Mouse (Mus musculus) small intestine, adult 2 months (tissue): ENCODE measurements around the gene Nppc.

ENCODE experiments used
- CTCF ChIP-seq: fragments of 200-500 bp; IDR thresholded peaks from 2 replicates; pipeline ENCODE4 v1.5.1; 2012; ENCODE audit warnings: low read depth, mild to moderate bottlenecking, control low read depth, inconsistent platforms, low read length, moderate library complexity, mixed read lengths; ENCODE audit not compliant: insufficient replicate concordance, insufficient read length; ENCODE audit errors: extremely low read depth
- POLR2A ChIP-seq: fragments of 200-500 bp; IDR thresholded peaks from 2 replicates; pipeline ENCODE4 v1.6.1; 2012; ENCODE audit warnings: low read depth, mild to moderate bottlenecking, control low read depth, inconsistent platforms, low read length, moderate library complexity

DNA sequence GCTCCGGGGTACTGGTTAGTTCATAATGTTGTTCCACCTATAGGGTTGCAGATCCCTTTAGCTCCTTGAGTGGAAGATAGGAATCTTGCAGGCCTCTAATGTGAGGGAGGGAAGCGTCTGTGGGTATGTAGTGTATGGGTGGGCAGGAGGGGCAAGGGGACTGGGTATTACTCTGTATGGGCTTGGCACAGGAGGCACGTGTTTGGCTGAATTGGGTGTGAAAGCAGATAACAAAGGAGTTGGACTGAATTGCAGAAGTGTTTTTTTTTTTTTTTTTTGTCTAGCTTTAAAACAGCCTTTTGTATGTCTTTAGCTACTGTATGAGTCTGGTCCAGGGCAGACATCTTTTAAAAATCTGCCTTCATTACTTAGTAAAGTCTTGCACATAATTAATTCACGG, 39.2 kb upstream of the Nppc start:
- no peak for TF ChIP-seq POLR2A
- TF ChIP-seq CTCF, result no peak
